ENCODE assay signal across 8 mouse cellular contexts in the genomic region with DNA sequence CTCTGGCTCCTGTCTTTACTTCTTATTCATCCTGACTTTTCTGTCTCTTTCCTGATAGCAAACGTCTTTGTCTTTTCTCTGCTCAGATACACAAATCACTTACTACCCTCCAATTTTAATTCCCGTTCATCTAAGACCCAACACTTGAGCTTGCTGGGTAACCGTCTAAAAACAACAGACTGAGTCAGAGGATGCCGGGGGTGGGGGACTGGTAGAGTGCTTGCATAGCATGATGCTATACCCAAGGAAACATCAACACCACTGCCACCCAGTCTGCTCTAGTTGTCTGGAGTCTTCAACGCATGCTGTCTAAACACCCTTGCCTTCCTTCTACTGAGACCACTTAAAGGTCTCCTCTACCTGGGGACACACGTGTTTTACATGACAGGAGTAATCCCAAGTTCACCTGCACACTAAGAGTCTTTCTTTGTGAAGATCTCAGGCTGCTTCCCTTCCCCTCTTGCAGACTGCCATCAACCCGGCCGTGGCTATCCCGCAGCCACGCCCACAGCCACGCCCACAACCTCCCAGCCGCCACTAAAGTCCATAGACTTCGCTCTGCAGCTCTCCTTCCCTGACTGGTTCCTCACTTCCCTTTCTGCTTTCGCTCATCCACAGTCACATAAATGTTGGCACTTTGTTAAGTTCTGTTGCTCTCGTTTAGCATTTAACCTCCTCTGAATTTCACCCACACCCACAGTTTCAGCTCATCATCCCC. TPM values are rescaled to one million over a fixed set of nuclear protein-coding genes. Genes with fewer than 3 reads are reported as not detected.
DNase-seq lines count a peak whose midpoint lies in the region; ATAC-seq and TF ChIP-seq lines count a peak whose summit lies in the region.

No protein-coding gene starts in this region.

- no peak for ATAC-seq in heart, embryonic 11.5 days (replicated peaks; ENCODE audit: insufficient number of reproducible peaks, low FRiP score, low TSS enrichment)
- peak; percentile 71; the same call in 1 of the 2 replicates for ATAC-seq in lung, embryonic 16.5 days (ENCODE audit: low read depth)

- peak overlapping the region; percentile 73 for H3K27ac ChIP-seq in heart, embryonic 11.5 days (ENCODE audit: low read depth, low read length)
- no peak overlapping the region for H3K27ac ChIP-seq in lung, embryonic 16.5 days (ENCODE audit: low read length)
- peak overlapping the region; percentile 92 for H3K27ac ChIP-seq in olfactory bulb, adult 2 months (ENCODE audit: insufficient read depth, low read depth, low read length)

- no peaks in the 10 kb centered on the region for H3K9me3 ChIP-seq in heart, embryonic 11.5 days (replicated peaks; ENCODE audit: control insufficient read depth, low read length)
- no peaks in the 10 kb centered on the region for H3K9me3 ChIP-seq in lung, embryonic 16.5 days (ENCODE audit: control insufficient read depth, low read length)

- no peak for TF ChIP-seq POLR2A in olfactory bulb, adult 2 months (IDR thresholded peaks at IDR 0.05; ENCODE audit: insufficient read depth, low read depth, low read length)

- 8% methylated on average over 15 of the region's 15 CpGs for WGBS in heart, embryonic 11.5 days (ENCODE audit: insufficient replicate concordance)
- WGBS in lung, embryonic 16.5 days, result 9% methylated on average over 15 of the region's 15 CpGs
- 6% methylated on average over 15 of the region's 15 CpGs for WGBS in olfactory bulb, adult 2 months

- no peak for TF ChIP-seq CTCF in olfactory bulb, adult 2 months (IDR thresholded peaks at IDR 0.05; ENCODE audit: insufficient read depth, low read depth, low read length)

- DNase-seq in layer of hippocampus, adult 9-11 months, result peak; percentile 16
- DNase-seq in layer of hippocampus, postnatal 36 days, result no peak
- DNase-seq in embryo, embryonic 9.5 days (ENCODE audit: extremely low spot score), result peak; percentile 82
- peak; percentile 68 for DNase-seq in kidney, adult 9 months
- peak; percentile 33 to 59 for DNase-seq in urinary bladder, postnatal 36 days (ENCODE audit: low spot score in 2 of 2)

- peak overlapping the region; percentile 43; the same call in 1 of the 2 replicates for H3K9ac ChIP-seq in heart, embryonic 11.5 days (ENCODE audit: low read depth, low read length)
- H3K9ac ChIP-seq in lung, embryonic 16.5 days (ENCODE audit: low read length), result no peak overlapping the region

- peak overlapping the region; percentile 59 for H3K4me2 ChIP-seq in heart, embryonic 11.5 days
- H3K4me2 ChIP-seq in lung, embryonic 16.5 days (ENCODE audit: low read depth, low read length), result peak overlapping the region; percentile 50

- H3K4me1 ChIP-seq in heart, embryonic 11.5 days (ENCODE audit: control insufficient read depth, insufficient read depth, low read length), result peaks cover 50% of the 10 kb centered on the region
- peaks cover 5% of the 10 kb centered on the region for H3K4me1 ChIP-seq in lung, embryonic 16.5 days (replicated peaks; ENCODE audit: control insufficient read depth, insufficient read depth, low read length)
- H3K4me1 ChIP-seq in olfactory bulb, adult 2 months (ENCODE audit: control insufficient read depth, insufficient read depth, low read length), result peaks cover 38% of the 10 kb centered on the region

- H3K27me3 ChIP-seq in heart, embryonic 11.5 days (ENCODE audit: control insufficient read depth, insufficient read depth, low read length), result no peaks in the 10 kb centered on the region
- no peaks in the 10 kb centered on the region for H3K27me3 ChIP-seq in lung, embryonic 16.5 days (ENCODE audit: control insufficient read depth, insufficient read depth, low read depth, low read length)

- H3K4me3 ChIP-seq in heart, embryonic 11.5 days (ENCODE audit: low read depth, low read length), result peak overlapping the region; percentile 14
- peak overlapping the region; percentile 32 for H3K4me3 ChIP-seq in lung, embryonic 16.5 days (ENCODE audit: low read length)
- no peak overlapping the region for H3K4me3 ChIP-seq in olfactory bulb, adult 2 months (ENCODE audit: insufficient read depth, low read depth, low read length)

- H3K36me3 ChIP-seq in heart, embryonic 11.5 days (ENCODE audit: control insufficient read depth, insufficient read depth, low read length), result no peaks in the 10 kb centered on the region
- no peaks in the 10 kb centered on the region for H3K36me3 ChIP-seq in lung, embryonic 16.5 days (ENCODE audit: control insufficient read depth, insufficient read depth, low read length)

RNA-seq across cellular contexts. Expression of a gene that starts 17.5 kb away (rescaled TPM):
- 1 to 10 TPM; 1.8 to 2.1 TPM for total RNA-seq in layer of hippocampus, postnatal 36 days (2021)
- polyA plus RNA-seq in heart, embryonic 11.5 days (2014; fragmentation: Nextera tagmentation; extraction: Ambion mirVana), result 3.0 and 3.2 TPM in 2 replicates
- 0.19 and 0.21 TPM in 2 replicates for polyA plus RNA-seq in lung, embryonic 16.5 days (2015; fragmentation: Nextera tagmentation; extraction: Ambion mirVana)
- not detected in 2 replicates for polyA plus RNA-seq in olfactory bulb, adult 2 months (2012; ENCODE audit: insufficient read depth, insufficient read length, low replicate concordance, missing spikeins)

Comparison
In these comparisons a context has a peak if more than half of its experiments do, and no peak if none do; other contexts are left out.
1. DNase-seq: peak in layer of hippocampus, adult 9-11 months (single experiment), embryo, embryonic 9.5 days (single experiment), kidney, adult 9 months (single experiment) and urinary bladder, postnatal 36 days (2 of 2); none in layer of hippocampus, postnatal 36 days (0 of 2).